Comparison of ENCODE assay signal across 8 mouse cellular contexts in genomic region chr12:85219905-85220290, GRCm38 (mm10). TPM values are rescaled to one million over a fixed set of nuclear protein-coding genes. Genes with fewer than 3 reads are reported as not detected.
DNase-seq lines count a peak whose midpoint lies in the region; ATAC-seq and TF ChIP-seq lines count a peak whose summit lies in the region.

No protein-coding gene starts in this region.

- peaks cover 24% of the 10 kb centered on the region for H3K4me1 ChIP-seq in kidney, embryonic 15.5 days
- H3K4me1 ChIP-seq in forebrain, embryonic 11.5 days (replicated peaks; ENCODE audit: control insufficient read depth, insufficient read depth, low read length), result peaks cover 2% of the 10 kb centered on the region; the same call in 1 of the 2 replicates
- peaks cover 27% of the 10 kb centered on the region for H3K4me1 ChIP-seq in limb, embryonic 10.5 days

- no peak for DNase-seq in kidney, adult 8-10 months
- DNase-seq in T-cell, adult 2 months (ENCODE audit: low spot score), result peak; percentile 68
- DNase-seq in forebrain, embryonic 11.5 days (ENCODE audit: low spot score), result no peak
- no peak for DNase-seq in limb, embryonic 10.5 days (ENCODE audit: low spot score)
- no peak for DNase-seq in gastrocnemius, postnatal 14 days
- no peak for DNase-seq in layer of hippocampus, adult 11-12 months (ENCODE audit: low spot score)

- intact Hi-C loops in gastrocnemius, postnatal 14 days (cut with DNase I; ENCODE audit: low total_unique reads), result loop anchor here (5.0 kb wide), 1 partner anchor 38 kb away; no protein-coding TSS in a partner anchor

- peak overlapping the region; percentile 93 for H3K4me3 ChIP-seq in kidney, embryonic 15.5 days (replicated peaks)
- H3K4me3 ChIP-seq in forebrain, embryonic 11.5 days (ENCODE audit: low read depth, low read length), result peak overlapping the region; percentile 68
- peak overlapping the region; percentile 94 for H3K4me3 ChIP-seq in limb, embryonic 10.5 days
- peak overlapping the region; percentile 89 for H3K4me3 ChIP-seq in myocyte

- peak overlapping the region; percentile 79 for H3K27ac ChIP-seq in kidney, embryonic 15.5 days
- no peak overlapping the region for H3K27ac ChIP-seq in forebrain, embryonic 11.5 days (ENCODE audit: low read depth, low read length)
- peak overlapping the region; percentile 79 for H3K27ac ChIP-seq in limb, embryonic 10.5 days

- TF ChIP-seq POLR2A in myocyte (IDR thresholded peaks at IDR 0.05; ENCODE audit: insufficient read length, low read depth), result no peak

- peak overlapping the region; percentile 87 for H3K4me2 ChIP-seq in kidney, embryonic 15.5 days
- H3K4me2 ChIP-seq in forebrain, embryonic 11.5 days (ENCODE audit: low read depth, low read length, severe bottlenecking), result peak overlapping the region; percentile 73
- peak overlapping the region; percentile 89 for H3K4me2 ChIP-seq in myocyte (ENCODE audit: low read depth)

- peaks cover 40% of the 10 kb centered on the region for H3K36me3 ChIP-seq in kidney, embryonic 15.5 days
- peaks cover 5% of the 10 kb centered on the region; the same call in 1 of the 2 replicates for H3K36me3 ChIP-seq in forebrain, embryonic 11.5 days (ENCODE audit: control insufficient read depth, insufficient read depth, low read length)
- H3K36me3 ChIP-seq in limb, embryonic 10.5 days, result peaks cover 44% of the 10 kb centered on the region
- H3K36me3 ChIP-seq in myocyte (ENCODE audit: control insufficient read depth, insufficient read depth), result peaks cover 37% of the 10 kb centered on the region

- 3% methylated on average over 12 of the region's 12 CpGs for WGBS in kidney, embryonic 15.5 days
- 5% methylated on average over 12 of the region's 12 CpGs for WGBS in forebrain, embryonic 11.5 days
- 4% methylated on average over 12 of the region's 12 CpGs for WGBS in limb, embryonic 10.5 days

- peaks cover 22% of the 10 kb centered on the region for H3K79me2 ChIP-seq in myocyte (ENCODE audit: control insufficient read depth, insufficient read depth)

- no peaks in the 10 kb centered on the region for H3K27me3 ChIP-seq in kidney, embryonic 15.5 days
- H3K27me3 ChIP-seq in forebrain, embryonic 11.5 days (ENCODE audit: control insufficient read depth, insufficient read depth, low read length), result no peaks in the 10 kb centered on the region
- 0 out of 2 replicates have a peak, but pooled peaks cover 3% of the 10 kb centered on the region for H3K27me3 ChIP-seq in limb, embryonic 10.5 days (ENCODE audit: low read depth, poor library complexity, severe bottlenecking)
- H3K27me3 ChIP-seq in myocyte (ENCODE audit: control insufficient read depth, insufficient read depth, insufficient read length), result no peaks in the 10 kb centered on the region

- H3ac ChIP-seq in myocyte (ENCODE audit: control insufficient read depth, insufficient read length), result peak overlapping the region; percentile 37

- ATAC-seq in kidney, embryonic 15.5 days (replicated peaks; ENCODE audit: low FRiP score), result no peak
- no peak; the same call in 1 of the 2 replicates for ATAC-seq in forebrain, embryonic 11.5 days (replicated peaks; ENCODE audit: low FRiP score)

- H3K9me3 ChIP-seq in kidney, embryonic 15.5 days (replicated peaks), result no peaks in the 10 kb centered on the region
- H3K9me3 ChIP-seq in forebrain, embryonic 11.5 days (ENCODE audit: control insufficient read depth, low read length), result no peaks in the 10 kb centered on the region
- no peaks in the 10 kb centered on the region for H3K9me3 ChIP-seq in limb, embryonic 10.5 days (replicated peaks)

- H3K9ac ChIP-seq in kidney, embryonic 15.5 days, result peak overlapping the region; percentile 72
- H3K9ac ChIP-seq in forebrain, embryonic 11.5 days (ENCODE audit: low read length), result peak overlapping the region; percentile 64

TF ChIP-seq in myocyte, 11 proteins besides CTCF, POLR2A, EP300 and RAD21:
- TF ChIP-seq MYOD1 (IDR thresholded peaks at IDR 0.05; ENCODE audit: control insufficient read depth in 1 of 3, insufficient read length in 2 of 3, low read depth in 2 of 3), result no peak
- TF ChIP-seq REST (IDR thresholded peaks at IDR 0.05; ENCODE audit: insufficient read depth, insufficient read length), result no peak
- no peak for TF ChIP-seq TCF3 (IDR thresholded peaks at IDR 0.05; ENCODE audit: insufficient read length, low read depth)
- no peak for TF ChIP-seq TCF12 (IDR thresholded peaks at IDR 0.05; ENCODE audit: insufficient read depth, poor library complexity, severe bottlenecking)
- TF ChIP-seq POLR2AphosphoS2 (IDR thresholded peaks at IDR 0.05; ENCODE audit: insufficient read length, low read depth), result no peak
- TF ChIP-seq MAX (IDR thresholded peaks at IDR 0.05; ENCODE audit: low read depth), result no peak
- no peak for TF ChIP-seq CEBPB (IDR thresholded peaks at IDR 0.05; ENCODE audit: insufficient read depth, poor library complexity, severe bottlenecking)
- TF ChIP-seq E2F4 (IDR thresholded peaks at IDR 0.05; ENCODE audit: insufficient read depth), result no peak
- TF ChIP-seq SRF (IDR thresholded peaks at IDR 0.05; ENCODE audit: control insufficient read depth, insufficient read length, low read depth), result no peak
- TF ChIP-seq MYOG (IDR thresholded peaks at IDR 0.05; ENCODE audit: control insufficient read depth in 1 of 3, insufficient read depth in 1 of 3, insufficient read length in 2 of 3, low read depth in 2 of 3), result no peak
- TF ChIP-seq USF1 (IDR thresholded peaks at IDR 0.05; ENCODE audit: low read depth), result no peak
TF ChIP-seq in myocyte: peak in this region for 0.

RNA-seq across cellular contexts. Expression of gene Eif2b2, which starts 0.6 kb away (rescaled TPM):
- polyA plus RNA-seq in kidney, embryonic 15.5 days (2015; fragmentation: Nextera tagmentation; extraction: Ambion mirVana), result 98.7 and 105 TPM in 2 replicates
- 98.9 and 109 TPM in 2 replicates for polyA plus RNA-seq in forebrain, embryonic 11.5 days (2014; fragmentation: Nextera tagmentation; extraction: Ambion mirVana)
- polyA plus RNA-seq in limb, embryonic 10.5 days (2016; fragmentation: Nextera tagmentation; extraction: Ambion mirVana), result 126 and 133 TPM in 2 replicates
- polyA plus RNA-seq in myocyte (2012; fragmentation: generic; extraction: Trizol), result 342 TPM
- 10 to 100 TPM; 75.6 to 77.1 TPM for total RNA-seq in gastrocnemius, postnatal 14 days (2021)

RNA-seq across cellular contexts. Expression of gene Pgf, which starts 42.3 kb away (rescaled TPM):
- polyA plus RNA-seq in kidney, embryonic 15.5 days (2015; fragmentation: Nextera tagmentation; extraction: Ambion mirVana), result 15.9 and 18.8 TPM in 2 replicates
- polyA plus RNA-seq in forebrain, embryonic 11.5 days (2014; fragmentation: Nextera tagmentation; extraction: Ambion mirVana), result 3.1 and 3.7 TPM in 2 replicates
- 6.9 and 9.6 TPM in 2 replicates for polyA plus RNA-seq in limb, embryonic 10.5 days (2016; fragmentation: Nextera tagmentation; extraction: Ambion mirVana)
- polyA plus RNA-seq in myocyte (2012; fragmentation: generic; extraction: Trizol), result 41.9 TPM
- total RNA-seq in gastrocnemius, postnatal 14 days (2021), result 1 to 10 TPM; 2.2 to 2.3 TPM

RNA-seq across cellular contexts. Expression of gene Mlh3, which starts 50.5 kb away (rescaled TPM):
- 8.7 and 9.6 TPM in 2 replicates for polyA plus RNA-seq in kidney, embryonic 15.5 days (2015; fragmentation: Nextera tagmentation; extraction: Ambion mirVana)
- 8.7 and 9.8 TPM in 2 replicates for polyA plus RNA-seq in forebrain, embryonic 11.5 days (2014; fragmentation: Nextera tagmentation; extraction: Ambion mirVana)
- polyA plus RNA-seq in limb, embryonic 10.5 days (2016; fragmentation: Nextera tagmentation; extraction: Ambion mirVana), result 7.0 and 8.2 TPM in 2 replicates
- polyA plus RNA-seq in myocyte (2012; fragmentation: generic; extraction: Trizol), result 1.4 TPM
- total RNA-seq in gastrocnemius, postnatal 14 days (2021), result 1 to 10 TPM; 6.6 to 8.6 TPM
